Mouse (Mus musculus): ENCODE data around the gene Taar7b. TPM values are rescaled to one million over a fixed set of nuclear protein-coding genes. Genes with fewer than 3 reads are reported as not detected.

Taar7b gene
- not detected for polyA plus RNA-seq (2017; shearing (Covaris generic))

GRCm38 (mm10) chr10:23999639-24000038 lies at the start of gene Taar7b:
Gene Taar7b, plus strand, starts transcription at chr10:23999939.

DNA sequence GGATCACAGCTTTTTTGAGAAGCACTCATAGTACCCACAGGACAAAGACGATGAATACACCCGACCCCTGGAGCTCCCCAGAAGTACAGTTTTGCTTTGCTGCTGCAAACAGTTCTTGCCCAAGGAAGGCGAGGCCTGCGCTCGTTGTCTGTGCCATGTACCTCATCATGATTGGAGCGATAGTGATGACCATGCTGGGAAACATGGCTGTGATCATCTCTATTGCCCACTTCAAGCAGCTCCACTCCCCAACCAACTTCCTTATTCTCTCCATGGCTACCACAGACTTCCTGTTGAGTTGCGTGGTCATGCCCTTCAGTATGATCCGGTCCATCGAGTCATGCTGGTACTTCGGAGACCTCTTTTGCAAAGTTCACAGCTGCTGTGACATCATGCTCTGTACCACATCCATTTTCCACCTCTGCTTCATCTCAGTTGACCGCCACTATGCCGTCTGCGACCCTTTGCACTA lies 39.3 kb upstream of the Taar7b start, which contains the start of gene Taar4:
Gene Taar4, plus strand, starts transcription at position 51 of the 472 bp plus-strand sequence.

GRCm38 (mm10) chr10:23970656-23971165 lies 29.0 kb upstream of the Taar7b start, which contains the start of gene Taar5:
Gene Taar5, plus strand, starts transcription at chr10:23970706.

DNA sequence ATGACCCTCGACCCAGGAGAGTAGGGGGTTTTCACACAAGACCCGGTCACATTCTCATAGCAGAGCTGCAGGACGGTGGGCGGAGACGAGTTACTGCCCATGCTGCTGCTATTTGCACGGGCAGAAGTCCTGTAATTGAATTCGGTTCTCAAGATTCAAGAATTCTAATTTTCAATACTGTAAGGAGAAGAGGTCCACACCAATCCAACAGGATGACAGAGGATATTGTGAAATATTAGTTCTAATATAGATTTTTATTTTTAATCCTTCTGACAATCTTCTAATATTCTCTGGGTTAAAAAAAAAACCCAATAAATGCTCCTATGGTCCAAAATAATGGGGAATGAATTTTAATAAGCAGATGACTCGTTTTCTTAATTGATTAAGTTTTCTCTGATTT lies 14.2 kb upstream of the Taar7b start, which contains the start of gene Taar6:
Gene Taar6, minus strand, starts transcription at position 101 of the 400 bp plus-strand sequence.

GRCm38 (mm10) chr10:23993381-23993780 lies 6.4 kb upstream of the Taar7b start, which contains the start of gene Taar7a:
Gene Taar7a, minus strand, starts transcription at chr10:23993481.

GRCm38 (mm10) chr10:24026922-24027321 lies 27.2 kb downstream of the Taar7b start, which contains the start of gene Taar7d:
Gene Taar7d, plus strand, starts transcription at chr10:24027222.

DNA sequence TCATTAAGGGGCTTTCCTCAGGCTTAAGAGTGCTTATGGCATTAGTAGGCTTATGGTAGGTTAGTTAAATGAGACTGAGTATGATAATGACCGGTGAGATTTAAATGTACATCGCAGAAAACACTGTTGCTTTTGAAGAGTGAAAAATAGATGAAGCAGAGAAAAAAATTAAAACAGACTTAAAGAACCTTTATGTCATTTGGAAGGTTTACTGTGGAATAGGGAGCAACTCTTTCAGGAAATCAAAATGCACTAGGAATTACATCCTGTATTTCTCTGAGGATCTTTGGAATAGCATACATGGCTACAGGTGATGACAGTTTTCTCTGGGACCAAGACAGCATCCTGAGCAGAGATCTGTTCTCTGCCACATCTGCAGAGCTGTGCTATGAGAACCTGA lies 37.6 kb downstream of the Taar7b start, which contains the start of gene Taar7e:
Gene Taar7e, plus strand, starts transcription at position 301 of the 400 bp plus-strand sequence.

GRCm38 (mm10) chr10:24049210-24049609 lies 49.5 kb downstream of the Taar7b start, which contains the start of gene Taar7f:
Gene Taar7f, plus strand, starts transcription at chr10:24049510.

Other genes starting within 250 kb of the Taar7b start
- 62.2 TPM for gene Rps12, start 212.7 kb upstream of the Taar7b start, polyA plus RNA-seq (2017; shearing (Covaris generic))
- not detected for gene Slc18b1, start 203.0 kb upstream of the Taar7b start, polyA plus RNA-seq (2017; shearing (Covaris generic))
- 0.15 TPM for gene Vnn3, start 148.5 kb upstream of the Taar7b start, polyA plus RNA-seq (2017; shearing (Covaris generic))
- gene Vnn1, start 105.3 kb upstream of the Taar7b start, polyA plus RNA-seq (2017; shearing (Covaris generic)): not detected
- 0.25 TPM for gene Taar1, start 79.6 kb upstream of the Taar7b start, polyA plus RNA-seq (2017; shearing (Covaris generic))
- gene Taar2, start 61.4 kb upstream of the Taar7b start, polyA plus RNA-seq (2017; shearing (Covaris generic)): not detected
- gene Taar3, start 50.4 kb upstream of the Taar7b start, polyA plus RNA-seq (2017; shearing (Covaris generic)): not detected
- not detected for gene Taar4, start 39.4 kb upstream of the Taar7b start, polyA plus RNA-seq (2017; shearing (Covaris generic))
- not detected for gene Taar5, start 29.2 kb upstream of the Taar7b start, polyA plus RNA-seq (2017; shearing (Covaris generic))
- gene Taar6, start 14.3 kb upstream of the Taar7b start, polyA plus RNA-seq (2017; shearing (Covaris generic)): not detected
- not detected for gene Taar7a, start 6.5 kb upstream of the Taar7b start, polyA plus RNA-seq (2017; shearing (Covaris generic))
- gene Taar7d, start 27.3 kb downstream of the Taar7b start, polyA plus RNA-seq (2017; shearing (Covaris generic)): not detected
- not detected for gene Taar7e, start 37.7 kb downstream of the Taar7b start, polyA plus RNA-seq (2017; shearing (Covaris generic))
- gene Taar7f, start 49.6 kb downstream of the Taar7b start, polyA plus RNA-seq (2017; shearing (Covaris generic)): not detected
- gene Taar8a, start 76.6 kb downstream of the Taar7b start, polyA plus RNA-seq (2017; shearing (Covaris generic)): not detected
- not detected for gene Taar8b, start 92.4 kb downstream of the Taar7b start, polyA plus RNA-seq (2017; shearing (Covaris generic))
- not detected for gene Taar8c, start 102.0 kb downstream of the Taar7b start, polyA plus RNA-seq (2017; shearing (Covaris generic))
- gene Taar9, start 109.6 kb downstream of the Taar7b start, polyA plus RNA-seq (2017; shearing (Covaris generic)): not detected
- 47.3 TPM for gene Stx7, start 149.4 kb downstream of the Taar7b start, polyA plus RNA-seq (2017; shearing (Covaris generic))
- gene Moxd1, start 223.6 kb downstream of the Taar7b start, polyA plus RNA-seq (2017; shearing (Covaris generic)): not detected